Mouse (Mus musculus): ENCODE results near the gene Ppp2r2c.

GRCm38 (mm10) chr5:36923826-36924700, 55.8 kb downstream of the Ppp2r2c start:
- TF ChIP-seq CTCF (IDR thresholded peaks at IDR 0.05; ENCODE audit: low read depth) (no peak), EP300 (IDR thresholded peaks at IDR 0.05; ENCODE audit: low read depth) (no peak)

Data from liver, embryonic 14.5 days (tissue).